Mouse (Mus musculus) midbrain, embryonic 11.5 days (tissue): ENCODE results near the gene Man1b1. TPM values are rescaled to one million over a fixed set of nuclear protein-coding genes. Genes with fewer than 3 reads are reported as not detected.

Source experiments
- ATAC-seq: fragments of 200-750 bp; cut with Nextera tagmentation; 2 replicates; pipeline ENCODE4 v1.8.0; 2017; ENCODE audit warnings: moderate TSS enrichment, moderate library complexity; ENCODE audit not compliant: low FRiP score
- DNase-seq: peaks from one replicate; pipeline ENCODE4 v3.0.0; 2015; ENCODE audit warnings: low spot score; ENCODE audit errors: missing footprints
- H3K27ac ChIP-seq: fragments of 300-500 bp; sonication (generic); 2 replicates; pipeline ENCODE4 v1.5.1; 2014; ENCODE audit warnings: low read depth, low read length
- H3K27me3 ChIP-seq: fragments of 300-500 bp; sonication (generic); 2 replicates; pipeline ENCODE4 v1.6.1; 2014; ENCODE audit warnings: mild to moderate bottlenecking, low read length, moderate library complexity, mixed read lengths; ENCODE audit not compliant: control insufficient read depth, insufficient read depth
- H3K36me3 ChIP-seq: fragments of 300-500 bp; sonication (generic); 2 replicates; pipeline ENCODE4 v1.6.1; 2014; ENCODE audit warnings: mild to moderate bottlenecking, low read length, moderate library complexity, mixed read lengths; ENCODE audit not compliant: control insufficient read depth, insufficient read depth
- H3K4me1 ChIP-seq: fragments of 300-500 bp; sonication (generic); 2 replicates; pipeline ENCODE4 v1.6.1; 2014; ENCODE audit warnings: low read length; ENCODE audit not compliant: control insufficient read depth, insufficient read depth
- H3K4me2 ChIP-seq: fragments of 300-500 bp; sonication (generic); 2 replicates; pipeline ENCODE4 v1.6.1; 2014; ENCODE audit warnings: mild to moderate bottlenecking, moderate library complexity
- H3K4me3 ChIP-seq: fragments of 300-500 bp; sonication (generic); 2 replicates; pipeline ENCODE4 v1.5.1; 2014; ENCODE audit warnings: low read depth, low read length
- H3K9ac ChIP-seq: fragments of 300-500 bp; sonication (generic); 2 replicates; pipeline ENCODE4 v1.6.1; 2014; ENCODE audit warnings: low read length
- H3K9me3 ChIP-seq: fragments of 300-500 bp; sonication (generic); 2 replicates; pipeline ENCODE4 v1.6.1; 2016; ENCODE audit warnings: low read length; ENCODE audit not compliant: control insufficient read depth
- WGBS: fragments of 180-500 bp; shearing (Covaris S2); extraction: QIAGEN DNeasy Blood & Tissue Kit; methylation state at CpG from one replicate; pipeline ENCODE4 v1.1.7; 2014; 5-methylcytosine and 5-hydroxymethylcytosine counted together
- polyA plus RNA-seq: library from polyadenylated mRNA; unstranded; fragments of >200 nt; fragmentation: Nextera tagmentation; extraction: Ambion mirVana; gene quantifications from 2 replicates; pipeline ENCODE4 v1.2.1, GENCODE M21; 2014

Man1b1 gene
- 87.2 and 88.1 TPM in 2 replicates for polyA plus RNA-seq

DNA sequence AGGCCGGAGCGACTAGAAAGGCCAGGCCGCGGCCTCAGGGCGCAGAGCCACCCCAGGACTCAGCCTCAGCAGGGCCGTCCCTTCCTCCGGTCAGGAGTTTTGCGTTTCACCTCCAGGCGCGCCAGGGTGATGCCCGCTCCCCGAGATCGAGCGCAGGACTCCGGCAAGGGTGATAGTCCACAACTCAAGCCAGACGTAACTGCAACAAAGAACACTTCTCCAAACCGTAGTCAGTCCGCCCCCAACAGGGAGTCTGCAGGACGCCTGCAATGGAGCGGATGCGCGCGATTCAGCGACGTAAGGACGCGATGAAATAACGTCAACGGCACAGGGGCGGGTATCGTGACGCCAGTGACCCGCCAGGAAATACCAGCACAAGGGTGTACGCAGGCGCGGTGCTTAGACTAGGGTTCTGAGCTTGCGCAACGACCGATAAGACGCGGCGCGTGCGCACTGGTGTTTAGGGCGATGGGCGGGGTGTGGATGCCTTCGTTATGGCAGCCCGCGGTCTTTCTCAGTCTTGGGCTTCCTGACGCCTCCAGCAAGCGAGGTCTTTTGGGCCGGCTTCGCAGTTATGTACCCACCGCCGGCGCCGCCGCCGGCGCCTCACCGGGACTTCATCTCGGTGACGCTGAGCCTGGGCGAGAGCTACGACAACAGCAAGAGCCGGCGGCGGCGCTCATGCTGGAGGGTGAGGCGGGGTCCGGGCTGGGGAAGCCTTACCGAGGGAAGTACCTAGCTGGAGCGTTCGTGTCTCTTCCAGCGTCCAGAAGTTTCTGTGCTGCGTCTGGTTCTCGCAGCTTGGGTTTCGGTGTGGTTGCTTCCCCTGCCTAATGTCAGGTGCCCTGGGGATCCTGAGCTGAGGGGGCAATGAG lies at the start of gene Man1b1:
Man1b1 (plus strand) TSS at position 53 of the 875 bp plus-strand sequence.
- H3K4me2 ChIP-seq = peak within 1 kb of the TSS; percentile 90
- H3K27me3 ChIP-seq = no peaks in the 10 kb centered on the region
- H3K36me3 ChIP-seq = peaks cover 13% of the 10 kb centered on the region
- peak; percentile 99 for ATAC-seq
- peaks cover 7% of the 10 kb centered on the region for H3K4me1 ChIP-seq
- DNase-seq = peak; percentile 100
- no peaks in the 10 kb centered on the region for H3K9me3 ChIP-seq
- peak within 1 kb of the TSS; percentile 90 for H3K4me3 ChIP-seq
- peak within 1 kb of the TSS; percentile 73 for H3K27ac ChIP-seq
- H3K9ac ChIP-seq = peak within 1 kb of the TSS; percentile 87
- WGBS = under 1% methylated on average over 78 of the region's 78 CpGs

DNA sequence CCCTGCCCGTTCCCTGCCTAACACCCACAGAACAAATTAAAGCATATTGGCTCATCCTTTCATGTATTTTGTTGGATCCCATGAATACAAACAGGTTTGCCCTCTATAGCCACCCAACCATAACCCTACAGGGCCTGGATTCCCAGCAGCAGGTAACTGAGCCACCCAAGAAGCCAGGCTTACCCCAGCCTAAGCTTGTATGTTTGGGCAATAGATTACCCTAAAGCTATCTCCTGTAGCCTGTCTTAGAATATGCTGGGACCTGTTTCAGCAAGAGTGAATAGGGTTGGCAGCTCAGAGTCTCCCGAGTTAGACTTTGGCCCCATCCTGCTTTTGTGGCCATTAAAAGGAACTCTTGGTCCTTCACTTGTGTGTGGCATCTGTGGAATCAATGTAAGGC lies 46.6 kb upstream of the Man1b1 start:
- Histone ChIP-seq H3K9me3 (no peaks in the 10 kb centered on the region), H3K36me3 (peaks cover 32% of the 10 kb centered on the region), H3K4me2 (no peak overlapping the region), H3K27me3 (peaks cover 28% of the 10 kb centered on the region), H3K4me1 (no peaks in the 10 kb centered on the region), H3K9ac (no peak overlapping the region), H3K27ac (no peak overlapping the region), H3K4me3 (no peak overlapping the region)
- WGBS = 89% methylated on average over 2 of the region's 2 CpGs
- DNase-seq = no peak
- no peak for ATAC-seq

GRCm38 (mm10) chr2:25286314-25286713 lies 45.8 kb upstream of the Man1b1 start:
- H3K4me3 ChIP-seq = no peak overlapping the region
- H3K4me2 ChIP-seq = no peak overlapping the region
- H3K4me1 ChIP-seq = no peaks in the 10 kb centered on the region
- WGBS = 81% methylated on average over 1 of the region's 1 CpGs
- no peak overlapping the region for H3K27ac ChIP-seq
- DNase-seq (no peak), ATAC-seq (no peak)
- no peak overlapping the region for H3K9ac ChIP-seq
- H3K36me3 ChIP-seq = peaks cover 27% of the 10 kb centered on the region
- H3K9me3 ChIP-seq = no peaks in the 10 kb centered on the region
- H3K27me3 ChIP-seq = peaks cover 35% of the 10 kb centered on the region

GRCm38 (mm10) chr2:25286837-25287636 lies 45.1 kb upstream of the Man1b1 start:
- H3K9me3 ChIP-seq = no peaks in the 10 kb centered on the region
- peaks cover under 1% of the 10 kb centered on the region; the same call in 1 of the 2 replicates for H3K4me1 ChIP-seq
- peaks cover 24% of the 10 kb centered on the region for H3K36me3 ChIP-seq
- DNase-seq (no peak), ATAC-seq (no peak)
- H3K27ac ChIP-seq = no peak overlapping the region
- H3K4me2 ChIP-seq = no peak overlapping the region
- H3K27me3 ChIP-seq = peaks cover 43% of the 10 kb centered on the region
- 62% methylated on average over 7 of the region's 7 CpGs for WGBS
- H3K9ac ChIP-seq = no peak overlapping the region
- H3K4me3 ChIP-seq = no peak overlapping the region

GRCm38 (mm10) chr2:25287927-25288649 lies 44.0 kb upstream of the Man1b1 start, which contains the start of gene Tmem210:
Gene Tmem210 (plus strand): TSS chr2:25288145.
- Histone ChIP-seq H3K27ac (no peak within 1 kb of the TSS), H3K9me3 (no peaks in the 10 kb centered on the region), H3K4me2 (no peak within 1 kb of the TSS), H3K4me3 (no peak within 1 kb of the TSS), H3K4me1 (peaks cover 5% of the 10 kb centered on the region; the same call in 1 of the 2 replicates), H3K9ac (no peak within 1 kb of the TSS), H3K36me3 (peaks cover 21% of the 10 kb centered on the region), H3K27me3 (peaks cover 51% of the 10 kb centered on the region)
- DNase-seq (no peak), ATAC-seq (no peak)
- WGBS = 81% methylated on average over 6 of the region's 6 CpGs

GRCm38 (mm10) chr2:25288734-25289345 lies 43.3 kb upstream of the Man1b1 start:
- WGBS = 77% methylated on average over 7 of the region's 7 CpGs
- peaks cover 5% of the 10 kb centered on the region; the same call in 1 of the 2 replicates for H3K4me1 ChIP-seq
- ATAC-seq = no peak
- no peak overlapping the region for H3K4me3 ChIP-seq
- peaks cover 19% of the 10 kb centered on the region for H3K36me3 ChIP-seq
- H3K9ac ChIP-seq = no peak overlapping the region
- no peak overlapping the region for H3K4me2 ChIP-seq
- H3K27me3 ChIP-seq = peaks cover 54% of the 10 kb centered on the region
- H3K9me3 ChIP-seq = no peaks in the 10 kb centered on the region
- no peak for DNase-seq
- H3K27ac ChIP-seq = no peak overlapping the region

DNA sequence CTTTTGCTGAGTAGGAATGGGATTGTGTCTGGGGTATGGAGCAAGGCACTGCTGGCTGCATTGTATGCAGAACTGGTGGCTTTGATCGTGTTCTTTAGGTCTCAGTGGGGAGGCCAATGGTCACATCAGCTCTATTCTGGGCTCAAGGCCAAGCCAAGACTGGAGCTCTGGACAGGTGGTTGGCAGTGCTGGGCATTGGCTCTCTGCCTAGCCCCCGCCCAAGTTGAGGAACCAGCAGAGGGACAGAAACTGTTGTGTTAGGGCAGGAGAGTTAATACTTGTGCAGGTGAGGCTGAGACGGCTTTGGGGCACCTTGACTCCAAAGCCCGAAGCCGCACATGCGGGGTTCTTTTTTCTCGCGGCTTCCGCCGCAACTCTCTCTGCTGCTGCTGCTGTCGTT lies 42.5 kb upstream of the Man1b1 start, which contains the start of gene Lrrc26:
Lrrc26 (plus strand) TSS at position 265 of the 400 bp plus-strand sequence.
- no peaks in the 10 kb centered on the region for H3K9me3 ChIP-seq
- WGBS = 10% methylated on average over 11 of the region's 11 CpGs
- H3K27ac ChIP-seq = no peak within 1 kb of the TSS
- no peak within 1 kb of the TSS for H3K4me2 ChIP-seq
- DNase-seq (peak; percentile 82), ATAC-seq (no peak)
- H3K4me3 ChIP-seq = no peak within 1 kb of the TSS
- peaks cover 14% of the 10 kb centered on the region for H3K36me3 ChIP-seq
- H3K9ac ChIP-seq = no peak within 1 kb of the TSS
- H3K27me3 ChIP-seq = peaks cover 56% of the 10 kb centered on the region
- H3K4me1 ChIP-seq = peaks cover 5% of the 10 kb centered on the region; the same call in 1 of the 2 replicates

GRCm38 (mm10) chr2:25290101-25290815 lies 41.9 kb upstream of the Man1b1 start:
- Histone ChIP-seq H3K27ac (no peak overlapping the region), H3K4me2 (no peak overlapping the region), H3K9ac (no peak overlapping the region), H3K4me1 (peaks cover 5% of the 10 kb centered on the region; the same call in 1 of the 2 replicates), H3K9me3 (no peaks in the 10 kb centered on the region), H3K27me3 (peaks cover 56% of the 10 kb centered on the region), H3K36me3 (peaks cover 10% of the 10 kb centered on the region; the same call in 1 of the 2 replicates), H3K4me3 (no peak overlapping the region)
- WGBS = 2% methylated on average over 54 of the region's 54 CpGs
- ATAC-seq (no peak), DNase-seq (peak; percentile 89)
